Mouse (Mus musculus) c-Kit-positive CD71-negative TER-119-negative erythroid progenitor cells, embryonic 14.5 days (primary cell): Measurements from ENCODE around the gene Foxd2.

Experiments used
- DNase-seq: peaks from one replicate; pipeline ENCODE4 v3.0.0-alpha.2; 2013; ENCODE audit warnings: low read depth

The Foxd2 gene

GRCm38 (mm10) chr4:114908829-114909601 lies at the start of gene Foxd2:
Gene Foxd2 (minus strand): TSS chr4:114908873.
- peak; percentile 89 for DNase-seq

- DNase-seq = no peak
These were observed 49.6 kb upstream of the Foxd2 start for GRCm38 (mm10) chr4:114958231-114958630.

GRCm38 (mm10) chr4:114957403-114957802 lies 48.7 kb upstream of the Foxd2 start:
- no peak for DNase-seq

- no peak for DNase-seq
These were observed 44.5 kb upstream of the Foxd2 start for GRCm38 (mm10) chr4:114953172-114953571.

- no peak for DNase-seq
These were observed 39.3 kb upstream of the Foxd2 start for GRCm38 (mm10) chr4:114947852-114948481.

GRCm38 (mm10) chr4:114947395-114947794 lies 38.7 kb upstream of the Foxd2 start:
- peak; percentile 62 for DNase-seq

- no peak for DNase-seq
These were observed 37.7 kb upstream of the Foxd2 start for GRCm38 (mm10) chr4:114946416-114946815.

GRCm38 (mm10) chr4:114945021-114945420 lies 36.3 kb upstream of the Foxd2 start:
- DNase-seq = no peak

GRCm38 (mm10) chr4:114942583-114942982 lies 33.9 kb upstream of the Foxd2 start:
- DNase-seq = no peak

- no peak for DNase-seq
These were observed 33.4 kb upstream of the Foxd2 start for GRCm38 (mm10) chr4:114942112-114942511.

- no peak for DNase-seq
These were observed 32.6 kb upstream of the Foxd2 start for GRCm38 (mm10) chr4:114941311-114941710.

- no peak for DNase-seq
These were observed 29.6 kb upstream of the Foxd2 start for GRCm38 (mm10) chr4:114938248-114938647.

GRCm38 (mm10) chr4:114937459-114938047 lies 28.9 kb upstream of the Foxd2 start:
- DNase-seq = no peak

- DNase-seq = no peak
These were observed 25.5 kb upstream of the Foxd2 start for GRCm38 (mm10) chr4:114934188-114934587.

GRCm38 (mm10) chr4:114932747-114933146 lies 24.1 kb upstream of the Foxd2 start:
- no peak for DNase-seq

GRCm38 (mm10) chr4:114929155-114929554 lies 20.5 kb upstream of the Foxd2 start:
- DNase-seq = no peak

- DNase-seq = no peak
These were observed 17.2 kb upstream of the Foxd2 start, which contains the start of gene Foxe3 for GRCm38 (mm10) chr4:114925917-114926312. Gene Foxe3 (minus strand): TSS chr4:114926013.

- no peak for DNase-seq
These were observed 16.6 kb upstream of the Foxd2 start for GRCm38 (mm10) chr4:114924971-114925916.

- peak; percentile 58 for DNase-seq
These were observed 8.4 kb upstream of the Foxd2 start for GRCm38 (mm10) chr4:114917091-114917490.

GRCm38 (mm10) chr4:114916056-114916455 lies 7.4 kb upstream of the Foxd2 start:
- DNase-seq = no peak

GRCm38 (mm10) chr4:114913594-114913962 lies 4.9 kb upstream of the Foxd2 start:
- peak; percentile 53 for DNase-seq
